Mouse (Mus musculus): ENCODE data around the gene Cbx1.

- no peak for TF ChIP-seq POLR2A (IDR thresholded peaks at IDR 0.05; ENCODE audit: borderline replicate concordance, extremely low read depth, insufficient read depth, insufficient read length, poor library complexity, severe bottlenecking)
- no peak for TF ChIP-seq CTCF (IDR thresholded peaks at IDR 0.05; ENCODE audit: borderline replicate concordance, extremely low read depth, insufficient read depth, insufficient read length)
Measured at GRCm38 (mm10) chr11:96775063-96775462, 13.9 kb upstream of the Cbx1 start.
